Mouse (Mus musculus): ENCODE measurements around the gene Atad2b. TPM values are rescaled to one million over a fixed set of nuclear protein-coding genes. Genes with fewer than 3 reads are reported as not detected.
"Not testable (repeated sequence)": the region's sequence is repeated elsewhere in the genome, so short reads cannot be mapped to it uniquely, and the experiment has no call there.

Gene Atad2b
- polyA plus RNA-seq, 1 experiment from 2014 or later = 16.5 TPM

- no peak for ATAC-seq (replicated peaks; ENCODE audit: low FRiP score, low TSS enrichment, low read depth)
- H3K9ac ChIP-seq (ENCODE audit: low read length) = no peak overlapping the region
- peaks cover 15% of the 10 kb centered on the region for H3K36me3 ChIP-seq (ENCODE audit: control insufficient read depth, insufficient read depth, low read length)
These were observed 88.2 kb downstream of the Atad2b start for GRCm38 (mm10) chr12:5005338-5005737.

GRCm38 (mm10) chr12:5005776-5006175 lies 88.6 kb downstream of the Atad2b start:
- DNase-seq (ENCODE audit: low spot score); H3K4me3 ChIP-seq (ENCODE audit: low read depth, low read length): not testable (repeated sequence)

More at GRCm38 (mm10) chr12:5005338-5005737, 88.2 kb downstream of the Atad2b start:
- no peak overlapping the region for H3K27ac ChIP-seq (ENCODE audit: low read depth)
- DNase-seq (ENCODE audit: low spot score) = no peak
- no peak overlapping the region for H3K4me3 ChIP-seq (ENCODE audit: low read depth, low read length)
- WGBS = 89% methylated on average over 3 of the region's 3 CpGs
- no peaks in the 10 kb centered on the region for H3K27me3 ChIP-seq (replicated peaks; ENCODE audit: control insufficient read depth, insufficient read depth, low read length)
- H3K4me2 ChIP-seq (ENCODE audit: low read length) = no peak overlapping the region
- no peaks in the 10 kb centered on the region for H3K9me3 ChIP-seq (ENCODE audit: control insufficient read depth, low read length)
- H3K4me1 ChIP-seq (replicated peaks; ENCODE audit: control insufficient read depth, insufficient read depth, low read length) = no peaks in the 10 kb centered on the region

GRCm38 (mm10) chr12:5008638-5009037 lies 91.5 kb downstream of the Atad2b start:
- not testable (repeated sequence) for H3K9ac ChIP-seq (ENCODE audit: low read length); H3K9me3 ChIP-seq (ENCODE audit: control insufficient read depth, low read length); ATAC-seq (replicated peaks; ENCODE audit: low FRiP score, low TSS enrichment, low read depth); H3K4me3 ChIP-seq (ENCODE audit: low read depth, low read length); H3K27ac ChIP-seq (ENCODE audit: low read depth); H3K4me1 ChIP-seq (replicated peaks; ENCODE audit: control insufficient read depth, insufficient read depth, low read length); DNase-seq (ENCODE audit: low spot score); H3K27me3 ChIP-seq (replicated peaks; ENCODE audit: control insufficient read depth, insufficient read depth, low read length); H3K4me2 ChIP-seq (ENCODE audit: low read length)
- H3K36me3 ChIP-seq (ENCODE audit: control insufficient read depth, insufficient read depth, low read length) = peaks cover 34% of the 10 kb centered on the region
- 72% methylated on average over 2 of the region's 2 CpGs for WGBS

More at GRCm38 (mm10) chr12:5005776-5006175, 88.6 kb downstream of the Atad2b start:
- H3K4me2 ChIP-seq (ENCODE audit: low read length); H3K9me3 ChIP-seq (ENCODE audit: control insufficient read depth, low read length); H3K27me3 ChIP-seq (replicated peaks; ENCODE audit: control insufficient read depth, insufficient read depth, low read length); ATAC-seq (replicated peaks; ENCODE audit: low FRiP score, low TSS enrichment, low read depth); H3K27ac ChIP-seq (ENCODE audit: low read depth); H3K9ac ChIP-seq (ENCODE audit: low read length); H3K4me1 ChIP-seq (replicated peaks; ENCODE audit: control insufficient read depth, insufficient read depth, low read length): not testable (repeated sequence)
- WGBS = 84% methylated on average over 3 of the region's 3 CpGs
- H3K36me3 ChIP-seq (ENCODE audit: control insufficient read depth, insufficient read depth, low read length) = peaks cover 18% of the 10 kb centered on the region

GRCm38 (mm10) chr12:5025226-5025861 lies 108.2 kb downstream of the Atad2b start:
- DNase-seq (ENCODE audit: low spot score) (no peak), ATAC-seq (replicated peaks; ENCODE audit: low FRiP score, low TSS enrichment, low read depth) (no peak)
- Histone ChIP-seq H3K9ac (ENCODE audit: low read length) (no peak overlapping the region), H3K9me3 (ENCODE audit: control insufficient read depth, low read length) (no peaks in the 10 kb centered on the region), H3K27me3 (replicated peaks; ENCODE audit: control insufficient read depth, insufficient read depth, low read length) (no peaks in the 10 kb centered on the region), H3K4me1 (replicated peaks; ENCODE audit: control insufficient read depth, insufficient read depth, low read length) (no peaks in the 10 kb centered on the region), H3K27ac (ENCODE audit: low read depth) (no peak overlapping the region), H3K4me2 (ENCODE audit: low read length) (no peak overlapping the region), H3K4me3 (ENCODE audit: low read depth, low read length) (no peak overlapping the region), H3K36me3 (ENCODE audit: control insufficient read depth, insufficient read depth, low read length) (peaks cover 37% of the 10 kb centered on the region)
- WGBS = 91% methylated on average over 10 of the region's 10 CpGs

- Histone ChIP-seq H3K4me3 (ENCODE audit: low read depth, low read length) (no peak overlapping the region), H3K9ac (ENCODE audit: low read length) (no peak overlapping the region), H3K9me3 (ENCODE audit: control insufficient read depth, low read length) (no peaks in the 10 kb centered on the region), H3K27ac (ENCODE audit: low read depth) (no peak overlapping the region), H3K36me3 (ENCODE audit: control insufficient read depth, insufficient read depth, low read length) (peaks cover 50% of the 10 kb centered on the region), H3K4me2 (ENCODE audit: low read length) (no peak overlapping the region), H3K27me3 (replicated peaks; ENCODE audit: control insufficient read depth, insufficient read depth, low read length) (no peaks in the 10 kb centered on the region), H3K4me1 (replicated peaks; ENCODE audit: control insufficient read depth, insufficient read depth, low read length) (no peaks in the 10 kb centered on the region)
- WGBS = 81% methylated on average over 5 of the region's 5 CpGs
- DNase-seq (ENCODE audit: low spot score) = no peak
- no peak for ATAC-seq (replicated peaks; ENCODE audit: low FRiP score, low TSS enrichment, low read depth)
These were observed 111.9 kb downstream of the Atad2b start for GRCm38 (mm10) chr12:5029035-5029434.

- no peak for ATAC-seq (replicated peaks; ENCODE audit: low FRiP score, low TSS enrichment, low read depth)
- 99% methylated on average over 2 of the region's 2 CpGs for WGBS
- no peaks in the 10 kb centered on the region for H3K27me3 ChIP-seq (replicated peaks; ENCODE audit: control insufficient read depth, insufficient read depth, low read length)
- no peak for DNase-seq (ENCODE audit: low spot score)
- no peak overlapping the region for H3K27ac ChIP-seq (ENCODE audit: low read depth)
- no peak overlapping the region for H3K9ac ChIP-seq (ENCODE audit: low read length)
- no peaks in the 10 kb centered on the region for H3K9me3 ChIP-seq (ENCODE audit: control insufficient read depth, low read length)
- no peak overlapping the region for H3K4me2 ChIP-seq (ENCODE audit: low read length)
- H3K36me3 ChIP-seq (ENCODE audit: control insufficient read depth, insufficient read depth, low read length) = peaks cover 57% of the 10 kb centered on the region
- H3K4me3 ChIP-seq (ENCODE audit: low read depth, low read length) = no peak overlapping the region
- no peaks in the 10 kb centered on the region for H3K4me1 ChIP-seq (replicated peaks; ENCODE audit: control insufficient read depth, insufficient read depth, low read length)
These were observed 120.9 kb downstream of the Atad2b start for GRCm38 (mm10) chr12:5038008-5038407.

- Histone ChIP-seq H3K36me3 (ENCODE audit: control insufficient read depth, insufficient read depth, low read length) (peaks cover 32% of the 10 kb centered on the region), H3K27ac (ENCODE audit: low read depth) (no peak overlapping the region), H3K9ac (ENCODE audit: low read length) (no peak overlapping the region), H3K4me3 (ENCODE audit: low read depth, low read length) (no peak overlapping the region), H3K4me2 (ENCODE audit: low read length) (no peak overlapping the region), H3K9me3 (ENCODE audit: control insufficient read depth, low read length) (no peaks in the 10 kb centered on the region), H3K4me1 (replicated peaks; ENCODE audit: control insufficient read depth, insufficient read depth, low read length) (no peaks in the 10 kb centered on the region), H3K27me3 (replicated peaks; ENCODE audit: control insufficient read depth, insufficient read depth, low read length) (no peaks in the 10 kb centered on the region)
- ATAC-seq (replicated peaks; ENCODE audit: low FRiP score, low TSS enrichment, low read depth) = no peak
- 91% methylated on average over 15 of the region's 15 CpGs for WGBS
- DNase-seq (ENCODE audit: low spot score) = no peak
These were observed 127.0 kb downstream of the Atad2b start for GRCm38 (mm10) chr12:5044141-5044540.

- 88% methylated on average over 4 of the region's 4 CpGs for WGBS
These were observed 131.0 kb downstream of the Atad2b start for GRCm38 (mm10) chr12:5048104-5048503.

GRCm38 (mm10) chr12:5067590-5067989 lies 150.4 kb downstream of the Atad2b start:
- no peak for ATAC-seq (replicated peaks; ENCODE audit: low FRiP score, low TSS enrichment, low read depth)
- Histone ChIP-seq H3K9me3 (ENCODE audit: control insufficient read depth, low read length) (peaks cover 2% of the 10 kb centered on the region; the same call in 1 of the 2 replicates), H3K4me3 (ENCODE audit: low read depth, low read length) (no peak overlapping the region), H3K27ac (ENCODE audit: low read depth) (no peak overlapping the region), H3K9ac (ENCODE audit: low read length) (no peak overlapping the region), H3K36me3 (ENCODE audit: control insufficient read depth, insufficient read depth, low read length) (no peaks in the 10 kb centered on the region), H3K4me1 (replicated peaks; ENCODE audit: control insufficient read depth, insufficient read depth, low read length) (no peaks in the 10 kb centered on the region), H3K4me2 (ENCODE audit: low read length) (no peak overlapping the region), H3K27me3 (replicated peaks; ENCODE audit: control insufficient read depth, insufficient read depth, low read length) (no peaks in the 10 kb centered on the region)
- no peak for DNase-seq (ENCODE audit: low spot score)
- WGBS = 55% methylated on average over 3 of the region's 3 CpGs

More at GRCm38 (mm10) chr12:5048104-5048503, 131.0 kb downstream of the Atad2b start:
- Histone ChIP-seq H3K27me3 (replicated peaks; ENCODE audit: control insufficient read depth, insufficient read depth, low read length) (no peaks in the 10 kb centered on the region), H3K36me3 (ENCODE audit: control insufficient read depth, insufficient read depth, low read length) (peaks cover 21% of the 10 kb centered on the region), H3K4me3 (ENCODE audit: low read depth, low read length) (no peak overlapping the region), H3K27ac (ENCODE audit: low read depth) (no peak overlapping the region), H3K9me3 (ENCODE audit: control insufficient read depth, low read length) (peaks cover 19% of the 10 kb centered on the region; the same call in 1 of the 2 replicates), H3K4me2 (ENCODE audit: low read length) (no peak overlapping the region), H3K9ac (ENCODE audit: low read length) (no peak overlapping the region), H3K4me1 (replicated peaks; ENCODE audit: control insufficient read depth, insufficient read depth, low read length) (no peaks in the 10 kb centered on the region)
- DNase-seq (ENCODE audit: low spot score) = no peak
- no peak for ATAC-seq (replicated peaks; ENCODE audit: low FRiP score, low TSS enrichment, low read depth)
